Mouse (Mus musculus) stomach, postnatal 0 days (tissue): Measurements from ENCODE around the gene Popdc2. TPM values are rescaled to one million over a fixed set of nuclear protein-coding genes. Genes with fewer than 3 reads are reported as not detected.

ENCODE experiments used
- ATAC-seq: fragments of 200-750 bp; cut with Nextera tagmentation; 2 replicates; pipeline ENCODE4 v1.8.0; 2017; ENCODE audit not compliant: low FRiP score, low TSS enrichment
- DNase-seq: peaks from one replicate; pipeline ENCODE4 v3.0.0-alpha.2; 2016; ENCODE audit warnings: low spot score
- H3K27ac ChIP-seq: fragments of 300-500 bp; sonication (generic); replicated peaks from 2 replicates; pipeline ENCODE4 v1.5.1; 2014; ENCODE audit warnings: mild to moderate bottlenecking, control low read depth
- H3K27me3 ChIP-seq: fragments of 300-500 bp; sonication (generic); 2 replicates; pipeline ENCODE4 v1.6.1; 2014; ENCODE audit warnings: low read length; ENCODE audit not compliant: control insufficient read depth, insufficient read depth
- H3K36me3 ChIP-seq: fragments of 300-500 bp; sonication (generic); 2 replicates; pipeline ENCODE4 v1.6.1; 2014; ENCODE audit warnings: low read length, mixed read lengths; ENCODE audit not compliant: control insufficient read depth, insufficient read depth
- H3K4me1 ChIP-seq: fragments of 300-500 bp; sonication (generic); replicated peaks from 2 replicates; pipeline ENCODE4 v1.6.1; 2014; ENCODE audit warnings: antibody characterized with exemption; ENCODE audit not compliant: control insufficient read depth, insufficient read depth
- H3K4me2 ChIP-seq: fragments of 300-500 bp; sonication (generic); replicated peaks from 2 replicates; pipeline ENCODE4 v1.6.1; 2014; ENCODE audit warnings: low read depth, mild to moderate bottlenecking, control low read depth, moderate library complexity
- H3K4me3 ChIP-seq: fragments of 300-500 bp; sonication (generic); 2 replicates; pipeline ENCODE4 v1.5.1; 2014; ENCODE audit warnings: low read depth, low read length, control low read depth
- H3K9ac ChIP-seq: fragments of 300-500 bp; sonication (generic); 2 replicates; pipeline ENCODE4 v1.6.1; 2014; ENCODE audit warnings: mild to moderate bottlenecking, low read length, control low read depth, mixed read lengths
- H3K9me3 ChIP-seq: fragments of 300-500 bp; sonication (generic); 2 replicates; pipeline ENCODE4 v1.6.1; 2016; ENCODE audit warnings: low read length; ENCODE audit not compliant: control insufficient read depth
- CTCF ChIP-seq: IDR thresholded peaks from 2 replicates; pipeline ENCODE4 v1.5.1; 2016; ENCODE audit warnings: antibody characterized with exemption, low read depth, mild to moderate bottlenecking, moderate library complexity
- EP300 ChIP-seq: optimal IDR thresholded peaks from 2 replicates; pipeline ENCODE3; 2016; ENCODE audit warnings: antibody characterized with exemption
- WGBS: fragments of 180-500 bp; shearing (Covaris S2); extraction: QIAGEN DNeasy Blood & Tissue Kit; methylation state at CpG from one replicate; pipeline ENCODE4 v1.1.7; 2014; 5-methylcytosine and 5-hydroxymethylcytosine counted together
- polyA plus RNA-seq: library from polyadenylated mRNA; unstranded; fragments of >200 nt; fragmentation: Nextera tagmentation; extraction: Ambion mirVana; gene quantifications from 2 replicates; pipeline ENCODE4 v1.2.1, GENCODE M21; 2015

Popdc2 gene
- polyA plus RNA-seq, 1 experiment from 2014 or later: 11.5 TPM

- Histone ChIP-seq H3K27me3 (no peaks in the 10 kb centered on the region), H3K9me3 (no peaks in the 10 kb centered on the region), H3K36me3 (no peaks in the 10 kb centered on the region), H3K4me3 (no peak overlapping the region), H3K9ac (no peak overlapping the region), H3K4me2 (no peak overlapping the region), H3K4me1 (no peaks in the 10 kb centered on the region), H3K27ac (no peak overlapping the region)
- no peak for TF ChIP-seq CTCF
- TF ChIP-seq EP300: no peak
- WGBS: 86% methylated on average over 15 of the region's 15 CpGs
- ATAC-seq (no peak), DNase-seq (no peak)
Observed at GRCm38 (mm10) chr16:38371705-38372296, 9.8 kb downstream of the Popdc2 start.

- Histone ChIP-seq H3K4me3 (no peak overlapping the region), H3K27me3 (no peaks in the 10 kb centered on the region), H3K4me1 (no peaks in the 10 kb centered on the region), H3K9ac (no peak overlapping the region), H3K4me2 (no peak overlapping the region), H3K27ac (no peak overlapping the region), H3K9me3 (no peaks in the 10 kb centered on the region), H3K36me3 (no peaks in the 10 kb centered on the region)
- no peak for ATAC-seq
- no peak for DNase-seq
- WGBS: 89% methylated on average over 4 of the region's 4 CpGs
- TF ChIP-seq EP300 (no peak), CTCF (no peak)
Observed at GRCm38 (mm10) chr16:38372876-38373275, 10.9 kb downstream of the Popdc2 start.

- Histone ChIP-seq H3K9ac (no peak overlapping the region), H3K4me1 (no peaks in the 10 kb centered on the region), H3K27me3 (no peaks in the 10 kb centered on the region), H3K36me3 (no peaks in the 10 kb centered on the region), H3K27ac (no peak overlapping the region), H3K9me3 (no peaks in the 10 kb centered on the region), H3K4me2 (no peak overlapping the region), H3K4me3 (no peak overlapping the region)
- no peak for TF ChIP-seq CTCF
- no peak for TF ChIP-seq EP300
- DNase-seq (no peak), ATAC-seq (no peak)
- 80% methylated on average over 10 of the region's 10 CpGs for WGBS
Observed at GRCm38 (mm10) chr16:38373439-38373838, 11.4 kb downstream of the Popdc2 start.

GRCm38 (mm10) chr16:38373941-38374340 is 11.9 kb downstream of the Popdc2 start:
- Histone ChIP-seq H3K4me1 (no peaks in the 10 kb centered on the region), H3K27ac (no peak overlapping the region), H3K4me3 (no peak overlapping the region), H3K36me3 (no peaks in the 10 kb centered on the region), H3K9ac (no peak overlapping the region), H3K27me3 (no peaks in the 10 kb centered on the region), H3K4me2 (no peak overlapping the region), H3K9me3 (no peaks in the 10 kb centered on the region)
- no peak for TF ChIP-seq CTCF
- TF ChIP-seq EP300: no peak
- no peak for ATAC-seq
- DNase-seq: no peak
- WGBS: 87% methylated on average over 16 of the region's 16 CpGs

GRCm38 (mm10) chr16:38374379-38375140 is 12.6 kb downstream of the Popdc2 start:
- Histone ChIP-seq H3K36me3 (no peaks in the 10 kb centered on the region), H3K9ac (no peak overlapping the region), H3K9me3 (no peaks in the 10 kb centered on the region), H3K4me1 (no peaks in the 10 kb centered on the region), H3K4me3 (no peak overlapping the region), H3K27ac (no peak overlapping the region), H3K27me3 (no peaks in the 10 kb centered on the region), H3K4me2 (no peak overlapping the region)
- no peak for DNase-seq
- no peak for TF ChIP-seq CTCF
- TF ChIP-seq EP300: no peak
- no peak for ATAC-seq
- WGBS: 76% methylated on average over 10 of the region's 10 CpGs

- Histone ChIP-seq H3K27ac (no peak overlapping the region), H3K4me3 (no peak overlapping the region), H3K4me2 (no peak overlapping the region), H3K4me1 (no peaks in the 10 kb centered on the region), H3K36me3 (no peaks in the 10 kb centered on the region), H3K9me3 (no peaks in the 10 kb centered on the region), H3K27me3 (no peaks in the 10 kb centered on the region), H3K9ac (no peak overlapping the region)
- ATAC-seq (no peak), DNase-seq (no peak)
- TF ChIP-seq EP300 (no peak), CTCF (no peak)
- WGBS: 80% methylated on average over 7 of the region's 7 CpGs
Observed at GRCm38 (mm10) chr16:38375182-38375581, 13.2 kb downstream of the Popdc2 start.
